Mouse (Mus musculus): ENCODE results near the gene Sbk1. TPM values are rescaled to one million over a fixed set of nuclear protein-coding genes. Genes with fewer than 3 reads are reported as not detected.
A peak's percentile ranks its signal among the peaks of the same experiment; 100 is the strongest.

Sbk1 gene
- 1 to 10 TPM; 4.1 to 5.6 TPM for polyA plus RNA-seq (2017; shearing (Covaris generic))

GRCm38 (mm10) chr7:126271712-126272683 is at the start of gene Sbk1:
TSS of gene Sbk1 (plus strand) at chr7:126272619.
- ATAC-seq, result peak; percentile 64

GRCm38 (mm10) chr7:126222753-126223152 is 49.7 kb upstream of the Sbk1 start:
- peak; percentile 59 for ATAC-seq

GRCm38 (mm10) chr7:126226136-126226535 is 46.3 kb upstream of the Sbk1 start:
- ATAC-seq, result no peak

- no peak for ATAC-seq
Measured at GRCm38 (mm10) chr7:126230357-126231148, 41.9 kb upstream of the Sbk1 start.

- no peak for ATAC-seq
Measured at GRCm38 (mm10) chr7:126232345-126233071, 39.9 kb upstream of the Sbk1 start.

- no peak for ATAC-seq
Measured at GRCm38 (mm10) chr7:126234611-126235010, 37.8 kb upstream of the Sbk1 start.

- no peak for ATAC-seq
Measured at GRCm38 (mm10) chr7:126236083-126236793, 36.2 kb upstream of the Sbk1 start.

GRCm38 (mm10) chr7:126236794-126237192 is 35.6 kb upstream of the Sbk1 start:
- ATAC-seq, result no peak

GRCm38 (mm10) chr7:126240814-126241360 is 31.5 kb upstream of the Sbk1 start:
- no peak for ATAC-seq

GRCm38 (mm10) chr7:126244168-126244750 is 28.2 kb upstream of the Sbk1 start:
- ATAC-seq, result no peak

GRCm38 (mm10) chr7:126248088-126248487 is 24.3 kb upstream of the Sbk1 start:
- no peak for ATAC-seq

GRCm38 (mm10) chr7:126248641-126249141 is 23.7 kb upstream of the Sbk1 start:
- ATAC-seq, result no peak

- ATAC-seq, result no peak
Measured at GRCm38 (mm10) chr7:126249146-126249545, 23.3 kb upstream of the Sbk1 start.

- ATAC-seq, result no peak
Measured at GRCm38 (mm10) chr7:126249986-126250385, 22.4 kb upstream of the Sbk1 start.

GRCm38 (mm10) chr7:126250481-126250880 is 21.9 kb upstream of the Sbk1 start:
- no peak for ATAC-seq

GRCm38 (mm10) chr7:126251698-126252097 is 20.7 kb upstream of the Sbk1 start:
- no peak for ATAC-seq

GRCm38 (mm10) chr7:126252230-126252629 is 20.2 kb upstream of the Sbk1 start:
- ATAC-seq, result no peak

GRCm38 (mm10) chr7:126260280-126261210 is 11.9 kb upstream of the Sbk1 start:
- peak; percentile 65 for ATAC-seq

GRCm38 (mm10) chr7:126261823-126262222 is 10.6 kb upstream of the Sbk1 start:
- no peak for ATAC-seq

- no peak for ATAC-seq
Measured at GRCm38 (mm10) chr7:126263964-126264363, 8.5 kb upstream of the Sbk1 start.
